Mouse (Mus musculus) heart, postnatal 0 days (tissue): ENCODE measurements around the gene Rbm34.

Experiments
- CTCF ChIP-seq: IDR thresholded peaks from 2 replicates; pipeline ENCODE4 v1.5.1; 2016; ENCODE audit warnings: antibody characterized with exemption, control low read depth, low read depth
- EP300 ChIP-seq: IDR thresholded peaks from 2 replicates; pipeline ENCODE4 v1.6.1; 2016; ENCODE audit warnings: antibody characterized with exemption, low read depth

DNA sequence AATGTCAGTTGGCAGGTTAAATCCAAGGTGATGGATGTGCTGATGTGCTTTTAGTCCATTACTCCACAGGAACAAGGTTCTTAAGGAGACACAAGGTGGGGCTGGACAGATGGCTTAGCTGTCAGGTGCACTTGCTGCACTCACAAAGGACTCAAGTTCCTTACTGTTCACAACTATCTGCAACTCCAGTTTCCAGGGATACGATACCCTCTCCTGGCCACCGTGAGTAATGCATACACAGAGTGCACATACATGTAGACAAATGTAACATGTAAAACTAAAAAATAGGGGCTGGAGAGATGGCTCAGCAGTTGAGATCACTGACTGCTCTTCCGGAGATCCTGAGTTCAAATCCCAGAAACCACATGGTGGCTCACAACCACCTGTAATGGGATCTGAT lies 65.5 kb downstream of the Rbm34 start:
- peak; percentile 30 for TF ChIP-seq CTCF
- TF ChIP-seq EP300: no peak
